Mouse (Mus musculus) ovary, adult 18-20 months (tissue): ENCODE results near the gene Krcc1.
"Not testable (repeated sequence)": the region's sequence is repeated elsewhere in the genome, so short reads cannot be mapped to it uniquely, and the experiment has no call there.

Source experiments
- DNase-seq: peaks from one replicate; pipeline ENCODE4 v3.0.0; 2022; ENCODE audit warnings: low spot score, mixed read lengths

Gene Krcc1

GRCm38 (mm10) chr6:71262142-71262833, 9.2 kb upstream of the Krcc1 start:
- DNase-seq = no peak

GRCm38 (mm10) chr6:71267603-71268002, 3.9 kb upstream of the Krcc1 start:
- not testable (repeated sequence) for DNase-seq

GRCm38 (mm10) chr6:71268929-71269685, 2.4 kb upstream of the Krcc1 start:
- DNase-seq = no peak

DNA sequence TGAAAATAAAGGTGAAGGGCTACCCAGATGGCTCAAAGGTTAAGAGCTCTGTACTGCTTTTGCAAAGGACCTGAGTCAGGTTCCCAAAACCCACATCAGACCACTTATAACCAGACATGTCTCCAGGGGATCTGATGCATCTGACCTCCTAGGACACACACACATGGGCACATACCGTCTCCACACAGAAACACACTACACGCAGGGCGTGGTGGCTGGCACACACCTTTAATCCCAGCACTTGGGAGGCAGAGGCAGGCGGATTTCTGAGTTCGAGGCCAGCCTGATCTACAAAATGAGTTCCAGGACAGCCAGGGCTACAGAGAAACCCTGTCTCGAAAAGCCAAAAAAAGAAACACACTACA, 1.8 kb upstream of the Krcc1 start:
- not testable (repeated sequence) for DNase-seq

DNA sequence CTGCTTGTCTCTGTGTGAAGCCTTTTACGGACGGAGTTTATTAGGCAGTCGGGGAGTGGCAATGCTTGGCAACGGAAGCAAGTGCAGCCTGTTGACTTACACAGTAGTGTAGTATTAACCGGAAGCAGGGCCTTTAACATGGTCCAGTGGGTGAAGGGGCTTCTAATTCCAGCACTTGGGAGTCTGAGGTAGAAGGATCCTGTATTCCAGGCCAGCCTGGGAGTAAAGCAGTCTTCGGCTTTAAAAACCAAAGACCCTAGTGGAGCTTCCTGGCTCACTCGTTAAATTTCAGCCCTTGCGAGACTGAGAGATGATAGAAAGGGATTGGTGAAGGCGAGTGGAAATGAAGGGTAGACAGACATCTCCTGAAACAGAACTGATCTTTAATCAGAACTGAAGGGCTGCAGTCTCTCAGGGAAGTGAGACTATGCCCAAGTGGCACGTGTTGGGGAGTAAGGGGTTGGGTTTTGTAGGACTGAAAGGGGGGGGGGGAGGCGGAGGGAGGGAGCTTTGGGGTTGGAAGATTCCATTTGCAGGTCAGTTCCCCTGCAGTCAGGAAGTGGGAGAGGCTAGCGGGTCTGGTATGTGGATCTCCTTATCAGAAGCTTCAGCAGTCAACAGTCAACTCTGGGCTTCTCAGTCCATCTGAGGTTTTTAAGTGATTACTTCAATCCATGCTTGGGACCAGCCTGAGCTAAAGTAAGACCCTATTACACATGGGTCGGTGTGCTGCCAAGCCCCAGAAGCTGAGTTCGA, 998 bp upstream of the Krcc1 start:
- DNase-seq = peak; percentile 30

DNA sequence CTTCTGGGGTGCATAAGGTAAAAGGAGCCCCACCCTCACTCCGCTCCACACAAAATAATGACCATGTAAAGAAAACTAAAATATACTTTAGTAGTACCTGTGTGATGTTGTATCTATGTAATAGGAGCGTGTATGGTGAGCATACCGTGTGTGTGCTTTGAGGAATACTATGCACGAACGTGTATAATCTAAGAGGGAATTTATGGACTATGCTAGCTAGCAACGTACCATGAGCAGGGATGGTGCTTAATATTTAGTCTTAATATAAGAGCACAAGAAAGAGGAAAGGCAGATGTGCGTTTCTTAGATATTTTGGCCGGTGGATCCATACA, 454 bp upstream of the Krcc1 start:
- no peak for DNase-seq

GRCm38 (mm10) chr6:71272316-71272741, 852 bp downstream of the Krcc1 start:
- no peak for DNase-seq

GRCm38 (mm10) chr6:71273715-71274114, 2.2 kb downstream of the Krcc1 start:
- DNase-seq = no peak

DNA sequence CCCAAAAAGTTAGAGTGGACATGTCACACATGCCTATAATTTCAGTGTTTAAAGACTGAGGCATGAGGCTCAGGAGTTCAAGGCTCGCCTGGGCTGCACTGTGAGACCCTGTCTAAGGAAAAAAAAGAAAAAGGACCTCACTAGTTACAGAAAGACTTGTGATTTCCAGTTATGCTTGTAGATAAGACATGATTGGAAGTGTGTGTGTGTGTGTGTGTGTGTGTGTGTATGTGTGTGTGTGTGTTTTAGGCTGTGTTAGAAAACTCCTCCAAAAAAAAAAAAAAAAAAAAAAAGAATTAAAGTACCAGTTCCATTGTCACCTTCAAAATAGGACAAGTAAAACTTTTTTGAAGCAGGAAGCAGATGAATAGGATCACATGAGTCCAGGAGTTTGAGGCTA, 3.1 kb downstream of the Krcc1 start:
- no peak for DNase-seq

GRCm38 (mm10) chr6:71279418-71279817, 7.9 kb downstream of the Krcc1 start:
- DNase-seq = no peak

GRCm38 (mm10) chr6:71293509-71293908, 22.0 kb downstream of the Krcc1 start:
- no peak for DNase-seq

- DNase-seq = no peak
Measured at GRCm38 (mm10) chr6:71295303-71295702, 23.8 kb downstream of the Krcc1 start.

DNA sequence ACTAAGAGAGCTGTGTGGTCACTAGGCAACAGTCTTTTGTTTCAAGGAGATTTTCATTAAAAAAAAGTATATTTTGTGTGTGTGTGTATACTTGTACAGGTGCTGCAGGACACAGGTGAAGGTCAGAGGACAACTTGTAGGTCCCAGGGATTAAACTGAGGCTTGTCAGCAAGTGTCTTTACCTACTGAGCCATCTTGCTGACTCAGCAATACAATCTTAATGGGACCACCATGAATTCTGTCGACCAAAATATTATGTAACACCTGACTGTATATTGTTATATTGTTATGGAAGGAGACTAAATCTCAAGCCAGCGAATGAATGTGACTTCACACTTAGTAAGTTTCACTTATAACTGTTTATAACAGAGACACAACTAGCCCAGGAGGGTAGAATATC, 26.6 kb downstream of the Krcc1 start:
- DNase-seq = no peak

DNA sequence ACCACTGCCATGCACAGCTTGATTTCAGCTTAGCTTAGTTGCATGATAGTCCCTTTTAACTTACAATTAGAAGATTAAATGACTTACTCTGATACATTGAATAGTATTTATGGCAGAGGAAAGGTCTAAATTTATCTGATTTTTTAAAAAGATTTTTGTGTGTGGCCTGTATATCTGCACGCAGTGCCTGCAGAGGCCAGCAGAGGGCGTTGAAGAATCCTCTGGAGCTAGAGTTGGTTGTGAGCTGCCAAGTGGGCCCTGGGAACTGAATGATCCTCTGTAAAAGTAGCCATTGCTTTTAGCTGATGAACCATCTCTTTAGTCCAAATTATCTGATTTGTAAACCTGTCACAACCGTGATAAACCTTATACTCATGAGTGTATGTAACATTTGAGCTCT, 27.3 kb downstream of the Krcc1 start:
- DNase-seq = no peak

GRCm38 (mm10) chr6:71302097-71302731, 30.7 kb downstream of the Krcc1 start:
- no peak for DNase-seq

DNA sequence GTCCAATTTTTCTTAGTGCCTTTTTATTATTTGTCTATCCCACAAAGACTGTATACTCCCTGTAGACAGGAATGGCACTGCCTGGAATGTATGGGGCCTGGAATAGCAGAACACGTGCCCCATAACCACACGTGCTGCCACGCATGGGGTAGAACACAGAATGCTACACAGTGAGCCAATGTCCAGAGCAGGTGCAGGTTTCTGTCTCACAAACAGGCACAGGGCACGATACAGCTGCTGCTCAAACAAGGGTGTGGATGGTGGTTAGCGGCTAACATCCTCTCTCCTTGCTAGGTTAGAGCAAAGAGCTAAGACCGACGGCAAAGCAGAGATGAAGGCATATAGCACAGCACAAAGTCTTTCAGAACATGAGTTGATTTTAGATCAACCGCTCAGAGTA, 36.0 kb downstream of the Krcc1 start:
- DNase-seq = no peak

DNA sequence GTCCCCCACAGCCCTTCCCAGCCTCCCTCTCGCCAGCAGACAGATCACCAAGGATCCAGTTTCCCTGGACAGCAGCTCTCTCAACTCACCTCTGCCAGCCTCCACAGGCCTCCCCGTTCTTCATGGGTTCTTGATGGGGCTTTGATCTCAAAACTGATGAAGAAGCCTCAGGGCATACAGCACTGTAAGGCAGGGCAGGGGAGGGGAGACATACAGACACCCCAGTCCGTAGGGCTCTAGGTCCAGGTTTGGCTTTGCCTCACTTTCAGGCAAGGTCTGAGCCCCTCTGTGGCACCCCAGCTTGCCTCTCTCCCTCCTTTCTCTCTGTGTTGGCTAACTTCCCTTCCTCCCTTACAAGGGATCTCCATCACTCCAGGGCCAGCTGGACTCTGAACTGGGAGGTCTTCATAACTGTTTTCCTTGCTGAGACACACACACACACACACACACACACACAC, 50.4 kb downstream of the Krcc1 start, which contains the start of gene Smyd1:
Gene Smyd1 (minus strand): TSS at position 408 of the 458 bp plus-strand sequence.
- DNase-seq = no peak

DNA sequence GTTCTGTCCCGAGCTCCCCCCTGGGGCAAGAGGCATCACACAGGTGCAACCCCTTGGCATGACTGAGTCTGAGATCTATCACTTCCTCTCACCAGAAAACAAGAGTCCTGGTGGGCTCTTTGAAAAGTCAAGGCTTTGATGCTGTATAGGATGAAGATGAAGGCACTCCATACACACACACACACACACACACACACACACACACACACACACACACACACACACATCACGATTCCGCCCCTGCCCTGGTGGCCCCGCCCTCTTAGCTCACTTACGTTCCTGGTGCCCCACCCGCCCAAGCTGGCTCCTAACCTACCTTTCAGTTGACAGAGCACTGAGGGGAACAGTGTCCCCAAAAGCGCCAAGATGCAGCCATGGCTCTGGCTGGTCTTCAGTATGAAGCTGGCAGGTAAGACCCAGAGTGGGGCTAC, 51.0 kb downstream of the Krcc1 start, which contains the start of gene Cd8b1:
Gene Cd8b1 (plus strand): TSS at position 298 of the 431 bp plus-strand sequence.
- no peak for DNase-seq

- no peak for DNase-seq
Measured at GRCm38 (mm10) chr6:71324816-71325215, 53.3 kb downstream of the Krcc1 start.

- DNase-seq = no peak
Measured at GRCm38 (mm10) chr6:71329881-71330280, 58.4 kb downstream of the Krcc1 start.

GRCm38 (mm10) chr6:71330486-71330885, 59.0 kb downstream of the Krcc1 start:
- DNase-seq = no peak

- DNase-seq = not testable (repeated sequence)
Measured at GRCm38 (mm10) chr6:71331491-71331890, 60.0 kb downstream of the Krcc1 start.
